Mouse (Mus musculus) kidney, embryonic 15.5 days (tissue): ENCODE measurements at regions not wholly inside any gene's neighbourhood (a gene's known extent, or its start where the extent isn't known, plus 50 kb on each side); places are given as distances from the start of the nearest gene placed in this dataset.

ENCODE experiments used
- ATAC-seq: fragments of 200-750 bp; cut with Nextera tagmentation; replicated peaks from 2 replicates; pipeline ENCODE4 v1.8.0; 2017; ENCODE audit warnings: moderate TSS enrichment; ENCODE audit not compliant: low FRiP score
- H3K27ac ChIP-seq: fragments of 300-500 bp; sonication (generic); 2 replicates; pipeline ENCODE4 v1.5.1; 2015; ENCODE audit warnings: mild to moderate bottlenecking, inconsistent platforms
- H3K27me3 ChIP-seq: fragments of 300-500 bp; sonication (generic); 2 replicates; pipeline ENCODE4 v1.6.1; 2015; ENCODE audit warnings: inconsistent platforms
- H3K36me3 ChIP-seq: fragments of 300-500 bp; sonication (generic); 2 replicates; pipeline ENCODE4 v1.6.1; 2015; ENCODE audit warnings: inconsistent platforms
- H3K4me1 ChIP-seq: fragments of 300-500 bp; sonication (generic); 2 replicates; pipeline ENCODE4 v1.6.1; 2015; ENCODE audit warnings: inconsistent platforms
- H3K4me2 ChIP-seq: fragments of 300-500 bp; sonication (generic); 2 replicates; pipeline ENCODE4 v1.6.1; 2015; ENCODE audit warnings: moderate library complexity, mild to moderate bottlenecking, inconsistent platforms
- H3K4me3 ChIP-seq: fragments of 300-500 bp; sonication (generic); replicated peaks from 2 replicates; pipeline ENCODE4 v1.5.1; 2015; ENCODE audit warnings: mild to moderate bottlenecking, inconsistent platforms
- H3K9ac ChIP-seq: fragments of 300-500 bp; sonication (generic); 2 replicates; pipeline ENCODE4 v1.6.1; 2015; ENCODE audit warnings: mild to moderate bottlenecking, inconsistent platforms
- H3K9me3 ChIP-seq: fragments of 300-500 bp; sonication (generic); replicated peaks from 2 replicates; pipeline ENCODE4 v1.6.1; 2016; ENCODE audit warnings: inconsistent platforms
- WGBS: fragments of 180-500 bp; shearing (Covaris S2); methylation state at CpG from one replicate; pipeline ENCODE4 v1.1.7; 2015; ENCODE audit warnings: mixed read lengths; 5-methylcytosine and 5-hydroxymethylcytosine counted together

- Histone ChIP-seq H3K9ac (no peak overlapping the region), H3K27me3 (no peaks in the 10 kb centered on the region), H3K36me3 (no peaks in the 10 kb centered on the region), H3K9me3 (no peaks in the 10 kb centered on the region), H3K4me1 (no peaks in the 10 kb centered on the region), H3K4me3 (no peak overlapping the region), H3K27ac (no peak overlapping the region), H3K4me2 (no peak overlapping the region)
- 89% methylated on average over 3 of the region's 3 CpGs for WGBS
- ATAC-seq, result no peak
These were observed 53.6 kb downstream of the Hsfy2 start for GRCm38 (mm10) chr1:56583671-56584070.

DNA sequence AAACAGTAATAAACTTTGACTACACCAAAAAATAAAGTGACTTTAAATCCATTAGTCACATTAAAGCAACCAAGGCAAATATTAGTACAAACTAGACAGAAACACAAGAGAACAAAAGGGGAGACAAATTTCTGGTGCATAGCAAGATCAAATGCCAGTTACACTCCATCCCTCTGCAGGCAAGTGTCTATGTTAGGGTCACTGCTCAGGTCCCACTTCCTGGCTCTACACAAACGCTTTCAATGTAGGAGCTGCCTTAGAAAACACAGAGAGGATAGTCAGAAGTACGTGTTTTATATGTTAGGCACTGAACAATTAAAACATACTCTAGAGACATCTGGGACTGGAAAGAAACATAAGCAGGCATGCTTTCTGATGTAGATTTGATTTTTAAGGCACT, 89.2 kb downstream of the Hsfy2 start:
- Histone ChIP-seq H3K36me3 (no peaks in the 10 kb centered on the region), H3K4me3 (no peak overlapping the region), H3K4me2 (no peak overlapping the region), H3K9me3 (no peaks in the 10 kb centered on the region), H3K9ac (no peak overlapping the region), H3K27ac (no peak overlapping the region), H3K4me1 (no peaks in the 10 kb centered on the region), H3K27me3 (no peaks in the 10 kb centered on the region)
- WGBS, result 3% methylated on average over 2 of the region's 2 CpGs
- peak; percentile 75 for ATAC-seq

GRCm38 (mm10) chr1:56530801-56531200, 106.4 kb downstream of the Hsfy2 start:
- no peak for ATAC-seq
- no peak overlapping the region for H3K4me3 ChIP-seq
- no peaks in the 10 kb centered on the region for H3K9me3 ChIP-seq
- H3K27me3 ChIP-seq, result no peaks in the 10 kb centered on the region
- no peak overlapping the region for H3K4me2 ChIP-seq
- no peaks in the 10 kb centered on the region for H3K36me3 ChIP-seq
- H3K27ac ChIP-seq, result no peak overlapping the region
- 86% methylated on average over 4 of the region's 4 CpGs for WGBS
- no peaks in the 10 kb centered on the region for H3K4me1 ChIP-seq
- no peak overlapping the region for H3K9ac ChIP-seq
